Mouse (Mus musculus): Measurements from ENCODE around the gene U2af1. TPM values are rescaled to one million over a fixed set of nuclear protein-coding genes. Genes with fewer than 3 reads are reported as not detected.

The U2af1 gene
- polyA plus RNA-seq, 1 experiment, result 80.5 TPM

- H3K4me1 ChIP-seq (ENCODE audit: control insufficient read depth, insufficient read depth, low read length), result peaks cover 15% of the 10 kb centered on the region
- H3K4me3 ChIP-seq (ENCODE audit: insufficient read depth, low read length), result no peak overlapping the region
- no peak for TF ChIP-seq POLR2A (IDR thresholded peaks at IDR 0.05; ENCODE audit: borderline replicate concordance, low read depth, low read length)
- no peak for TF ChIP-seq CTCF (IDR thresholded peaks at IDR 0.05; ENCODE audit: low read depth, low read length)
- H3K27ac ChIP-seq (ENCODE audit: insufficient read depth, low read depth, low read length), result no peak overlapping the region
These were observed 60.7 kb downstream of the U2af1 start for GRCm38 (mm10) chr17:31597957-31598356.

Other genes with a start within 250 kb of the U2af1 start
- 11.3 and 13.8 TPM in 2 replicates for gene Wdr4, start 138.9 kb downstream of the U2af1 start, polyA plus RNA-seq (2012; ENCODE audit: insufficient read depth, insufficient read length, missing spikeins)
- gene Ndufv3, start 138.8 kb downstream of the U2af1 start, polyA plus RNA-seq (2012; ENCODE audit: insufficient read depth, insufficient read length, missing spikeins), result 132 and 146 TPM in 2 replicates
- 14.3 and 18.6 TPM in 2 replicates for gene Pknox1, start 94.2 kb downstream of the U2af1 start, polyA plus RNA-seq (2012; ENCODE audit: insufficient read depth, insufficient read length, missing spikeins)
- not detected in 2 replicates for gene Cbs, start 21.7 kb downstream of the U2af1 start, polyA plus RNA-seq (2012; ENCODE audit: insufficient read depth, insufficient read length, missing spikeins)
- gene Cryaa, start 18.9 kb upstream of the U2af1 start, polyA plus RNA-seq (2012; ENCODE audit: insufficient read depth, insufficient read length, missing spikeins), result not detected in 2 replicates
- gene Sik1, start 196.9 kb upstream of the U2af1 start, polyA plus RNA-seq (2012; ENCODE audit: insufficient read depth, insufficient read length, missing spikeins), result 24.8 and 25.7 TPM in 2 replicates

Data from bone marrow macrophage, adult 2 months (primary cell).